In the genomic region with DNA sequence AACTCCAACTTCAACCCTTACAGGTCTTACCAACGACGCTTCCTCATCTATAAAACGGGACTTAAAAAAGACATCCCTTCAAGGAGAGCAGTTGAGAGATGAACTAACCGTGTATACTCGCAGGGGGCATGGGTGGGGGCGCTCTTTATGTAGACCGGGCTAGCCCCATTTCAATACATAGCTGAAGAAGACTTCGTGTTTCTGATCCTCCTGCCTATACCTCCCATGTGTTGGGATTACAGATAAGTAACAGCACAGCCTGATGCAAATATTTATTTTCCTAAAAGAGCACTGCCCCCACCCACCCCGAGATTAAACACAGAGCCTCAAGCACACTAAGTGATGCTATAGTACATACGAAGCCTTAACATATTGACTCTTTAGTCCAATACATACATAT, we compare ENCODE assay signal across 9 mouse cellular contexts. TPM values are rescaled to one million over a fixed set of nuclear protein-coding genes. Genes with fewer than 3 reads are reported as not detected.
DNase-seq lines count a peak whose midpoint lies in the region; ATAC-seq and TF ChIP-seq lines count a peak whose summit lies in the region.
"Had no signal": no experiment of that assay in that cellular context is flagged by ENCODE, and none has a peak within 500 bp of the region (broad histone marks: within the 10 kb centered on the region; RNA-seq: fewer than 3 reads in every experiment).

No protein-coding gene starts in this region.

- peaks cover 21% of the 10 kb centered on the region for H3K4me1 ChIP-seq in forebrain, embryonic 13.5 days
- peaks cover 6% of the 10 kb centered on the region for H3K4me1 ChIP-seq in forebrain, embryonic 11.5 days (replicated peaks; ENCODE audit: control insufficient read depth, insufficient read depth, low read length)
- H3K4me1 ChIP-seq in liver, embryonic 11.5 days (replicated peaks; ENCODE audit: control insufficient read depth, insufficient read depth, low read length) = peaks cover 27% of the 10 kb centered on the region
- H3K4me1 ChIP-seq in liver, postnatal 0 days (ENCODE audit: insufficient read depth) = peaks cover 23% of the 10 kb centered on the region
- H3K4me1 ChIP-seq in intestine, embryonic 16.5 days (ENCODE audit: control insufficient read depth, insufficient read depth, low read length) = peaks cover 30% of the 10 kb centered on the region
- H3K4me1 ChIP-seq in small intestine, adult 2 months (ENCODE audit: control insufficient read depth, insufficient read depth, insufficient read length, low read length) = peaks cover 17% of the 10 kb centered on the region

- H3K27ac ChIP-seq in forebrain, embryonic 13.5 days = no peak overlapping the region
- no peak overlapping the region for H3K27ac ChIP-seq in forebrain, embryonic 11.5 days (ENCODE audit: low read depth, low read length)
- no peak overlapping the region for H3K27ac ChIP-seq in liver, embryonic 11.5 days (ENCODE audit: low read depth, low read length)
- no peak overlapping the region for H3K27ac ChIP-seq in liver, postnatal 0 days (ENCODE audit: low read depth)
- peak overlapping the region; percentile 69 for H3K27ac ChIP-seq in intestine, embryonic 16.5 days (ENCODE audit: low read length)
- no peak overlapping the region for H3K27ac ChIP-seq in small intestine, adult 2 months (ENCODE audit: insufficient read depth, low read depth, low read length)

- no peak overlapping the region for H3K9ac ChIP-seq in forebrain, embryonic 13.5 days
- no peak overlapping the region for H3K9ac ChIP-seq in forebrain, embryonic 11.5 days (ENCODE audit: low read length)
- peak overlapping the region; percentile 70; the same call in 1 of the 2 replicates for H3K9ac ChIP-seq in liver, embryonic 11.5 days (ENCODE audit: low read depth, low read length)
- H3K9ac ChIP-seq in liver, postnatal 0 days (replicated peaks) = no peak overlapping the region
- H3K9ac ChIP-seq in intestine, embryonic 16.5 days (ENCODE audit: low read depth, low read length) = peak overlapping the region; percentile 49; the same call in 1 of the 2 replicates

- H3K4me3 ChIP-seq in forebrain, embryonic 13.5 days = no peak overlapping the region
- H3K4me3 ChIP-seq in forebrain, embryonic 11.5 days (ENCODE audit: low read depth, low read length) = no peak overlapping the region
- peak overlapping the region; percentile 70 for H3K4me3 ChIP-seq in liver, embryonic 11.5 days (ENCODE audit: low read depth, low read length)
- H3K4me3 ChIP-seq in liver, postnatal 0 days (ENCODE audit: low read depth, low read length) = no peak overlapping the region
- peak overlapping the region; percentile 73 for H3K4me3 ChIP-seq in intestine, embryonic 16.5 days (ENCODE audit: low read length)
- H3K4me3 ChIP-seq in small intestine, adult 2 months (ENCODE audit: low read depth, low read length) = peak overlapping the region; percentile 94; the same call in 1 of the 2 replicates

- H3K27me3 ChIP-seq in forebrain, embryonic 13.5 days = no peaks in the 10 kb centered on the region
- H3K27me3 ChIP-seq in forebrain, embryonic 11.5 days (ENCODE audit: control insufficient read depth, insufficient read depth, low read length) = no peaks in the 10 kb centered on the region
- no peaks in the 10 kb centered on the region for H3K27me3 ChIP-seq in liver, embryonic 11.5 days (replicated peaks; ENCODE audit: control insufficient read depth, insufficient read depth, low read length)
- H3K27me3 ChIP-seq in liver, postnatal 0 days (ENCODE audit: insufficient read depth, low read length) = 0 out of 2 replicates have a peak, but pooled peaks cover 2% of the 10 kb centered on the region
- H3K27me3 ChIP-seq in intestine, embryonic 16.5 days (replicated peaks; ENCODE audit: control insufficient read depth, insufficient read depth, low read length) = no peaks in the 10 kb centered on the region
- H3K27me3 ChIP-seq in small intestine, adult 2 months (ENCODE audit: control insufficient read depth, insufficient read depth, low read length) = no peaks in the 10 kb centered on the region

- TF ChIP-seq EP300 in liver, postnatal 0 days (IDR thresholded peaks at IDR 0.05; ENCODE audit: low read depth) = no peak

- no peak for TF ChIP-seq POLR2A in small intestine, adult 2 months (IDR thresholded peaks at IDR 0.05; ENCODE audit: low read depth, low read length)

- peak overlapping the region; percentile 94 for H3K4me2 ChIP-seq in forebrain, embryonic 13.5 days
- H3K4me2 ChIP-seq in forebrain, embryonic 11.5 days (ENCODE audit: low read depth, low read length, severe bottlenecking) = no peak overlapping the region
- H3K4me2 ChIP-seq in liver, embryonic 11.5 days = peak overlapping the region; percentile 89
- H3K4me2 ChIP-seq in liver, postnatal 0 days (ENCODE audit: low read depth, low read length) = no peak overlapping the region
- peak overlapping the region; percentile 80 for H3K4me2 ChIP-seq in intestine, embryonic 16.5 days (ENCODE audit: low read depth, low read length)

- 62% methylated on average over 10 of the region's 10 CpGs for WGBS in forebrain, embryonic 13.5 days
- WGBS in forebrain, embryonic 11.5 days = 68% methylated on average over 10 of the region's 10 CpGs
- 45% methylated on average over 10 of the region's 10 CpGs for WGBS in liver, embryonic 11.5 days
- WGBS in liver, postnatal 0 days (ENCODE audit: insufficient replicate concordance) = 41% methylated on average over 10 of the region's 10 CpGs
- 40% methylated on average over 10 of the region's 10 CpGs for WGBS in intestine, embryonic 16.5 days
- WGBS in small intestine, adult 2 months = 19% methylated on average over 10 of the region's 10 CpGs

- no peaks in the 10 kb centered on the region for H3K9me3 ChIP-seq in forebrain, embryonic 13.5 days (replicated peaks)
- H3K9me3 ChIP-seq in forebrain, embryonic 11.5 days (ENCODE audit: control insufficient read depth, low read length) = no peaks in the 10 kb centered on the region
- no peaks in the 10 kb centered on the region for H3K9me3 ChIP-seq in liver, embryonic 11.5 days (ENCODE audit: control insufficient read depth, low read length)
- no peaks in the 10 kb centered on the region for H3K9me3 ChIP-seq in liver, postnatal 0 days (ENCODE audit: low read length)
- no peaks in the 10 kb centered on the region for H3K9me3 ChIP-seq in intestine, embryonic 16.5 days (ENCODE audit: control insufficient read depth, low read length)

- H3K36me3 ChIP-seq in forebrain, embryonic 13.5 days (ENCODE audit: poor library complexity, severe bottlenecking) = 0 out of 2 replicates have a peak, but pooled peaks cover 3% of the 10 kb centered on the region
- H3K36me3 ChIP-seq in forebrain, embryonic 11.5 days (ENCODE audit: control insufficient read depth, insufficient read depth, low read length) = no peaks in the 10 kb centered on the region
- H3K36me3 ChIP-seq in liver, embryonic 11.5 days (ENCODE audit: control insufficient read depth, insufficient read depth, low read length) = no peaks in the 10 kb centered on the region
- H3K36me3 ChIP-seq in liver, postnatal 0 days (replicated peaks; ENCODE audit: insufficient read depth, low read length) = 0 out of 2 replicates have a peak, but pooled peaks cover 2% of the 10 kb centered on the region
- no peaks in the 10 kb centered on the region for H3K36me3 ChIP-seq in intestine, embryonic 16.5 days (ENCODE audit: control insufficient read depth, insufficient read depth, low read length)
- H3K36me3 ChIP-seq in small intestine, adult 2 months (ENCODE audit: control insufficient read depth, insufficient read depth, low read length) = no peaks in the 10 kb centered on the region

- no peak for TF ChIP-seq CTCF in liver, postnatal 0 days (IDR thresholded peaks at IDR 0.05; ENCODE audit: low read depth)
- no peak for TF ChIP-seq CTCF in small intestine, adult 2 months (IDR thresholded peaks at IDR 0.05; ENCODE audit: extremely low read depth, insufficient read length, insufficient replicate concordance, low read depth, low read length)

- ATAC-seq in forebrain, embryonic 13.5 days = no peak
- no peak for ATAC-seq in forebrain, embryonic 11.5 days (replicated peaks; ENCODE audit: low FRiP score)
- no peak for ATAC-seq in liver, embryonic 11.5 days (replicated peaks; ENCODE audit: low FRiP score)
- ATAC-seq in liver, postnatal 0 days = no peak
- ATAC-seq in intestine, embryonic 16.5 days = no peak
- no peak for ATAC-seq in erythroblast, adult 5-6 weeks (replicated peaks; ENCODE audit: low FRiP score, poor library complexity, severe bottlenecking)

- DNase-seq in forebrain, embryonic 11.5 days (ENCODE audit: low spot score) = no peak
- DNase-seq in liver, embryonic 11.5 days (ENCODE audit: low spot score) = no peak
- no peak for DNase-seq in liver, postnatal 0 days
- no peak for DNase-seq in left cerebral cortex, adult 8-10 months (ENCODE audit: low spot score in 2 of 2)

RNA-seq across cellular contexts. Expression of gene Slc12a9, which starts 0.9 kb away (rescaled TPM):
- polyA plus RNA-seq in forebrain, embryonic 13.5 days (2015; fragmentation: Nextera tagmentation; extraction: Ambion mirVana) = 14.4 and 16.9 TPM in 2 replicates
- 9.9 and 10.5 TPM in 2 replicates for polyA plus RNA-seq in forebrain, embryonic 11.5 days (2014; fragmentation: Nextera tagmentation; extraction: Ambion mirVana)
- polyA plus RNA-seq in liver, embryonic 11.5 days (2014; fragmentation: Nextera tagmentation; extraction: Ambion mirVana) = 6.4 and 7.0 TPM in 2 replicates
- polyA plus RNA-seq in liver, postnatal 0 days (2015; fragmentation: Nextera tagmentation; extraction: Ambion mirVana) = 2.9 and 3.2 TPM in 2 replicates
- polyA plus RNA-seq in intestine, embryonic 16.5 days (2015; fragmentation: Nextera tagmentation; extraction: Ambion mirVana) = 14.7 and 15.7 TPM in 2 replicates
- polyA plus RNA-seq in small intestine, adult 2 months (2012; rRNA removed) = 9.2 and 14.8 TPM in 2 replicates
- total RNA-seq in erythroblast, adult 5-6 weeks (2015; ENCODE audit: low replicate concordance) = 1.9 TPM in 2 replicates
- 0.43 and 0.98 TPM in 2 replicates for total RNA-seq in erythroblast, adult 5-6 weeks (2017; ENCODE audit: low replicate concordance)
- 10 to 100 TPM; 24.4 to 28.0 (median 26.5) TPM for total RNA-seq in left cerebral cortex, adult 8-10 months (2022)

RNA-seq across cellular contexts. Expression of gene Ephb4, which starts 15.6 kb away (rescaled TPM):
- 8.6 and 10.1 TPM in 2 replicates for polyA plus RNA-seq in forebrain, embryonic 13.5 days (2015; fragmentation: Nextera tagmentation; extraction: Ambion mirVana)
- 34.6 and 35.0 TPM in 2 replicates for polyA plus RNA-seq in forebrain, embryonic 11.5 days (2014; fragmentation: Nextera tagmentation; extraction: Ambion mirVana)
- polyA plus RNA-seq in liver, embryonic 11.5 days (2014; fragmentation: Nextera tagmentation; extraction: Ambion mirVana) = 28.2 and 29.9 TPM in 2 replicates
- polyA plus RNA-seq in liver, postnatal 0 days (2015; fragmentation: Nextera tagmentation; extraction: Ambion mirVana) = 5.7 and 5.9 TPM in 2 replicates
- polyA plus RNA-seq in intestine, embryonic 16.5 days (2015; fragmentation: Nextera tagmentation; extraction: Ambion mirVana) = 29.9 and 31.2 TPM in 2 replicates
- 14.8 and 27.5 TPM in 2 replicates for polyA plus RNA-seq in small intestine, adult 2 months (2012; rRNA removed)
- not detected in 2 replicates for total RNA-seq in erythroblast, adult 5-6 weeks (2015; ENCODE audit: low replicate concordance)
- total RNA-seq in erythroblast, adult 5-6 weeks (2017; ENCODE audit: low replicate concordance) = not detected in 2 replicates
- 1 to 10 TPM; 4.4 to 7.2 (median 5.2) TPM for total RNA-seq in left cerebral cortex, adult 8-10 months (2022)
- total RNA-seq: common myeloid progenitor, adult 5-6 weeks had no signal

RNA-seq across cellular contexts. Expression of gene Trip6, which starts 20.1 kb away (rescaled TPM):
- polyA plus RNA-seq in forebrain, embryonic 13.5 days (2015; fragmentation: Nextera tagmentation; extraction: Ambion mirVana) = 30.8 and 35.3 TPM in 2 replicates
- 50.1 and 56.7 TPM in 2 replicates for polyA plus RNA-seq in forebrain, embryonic 11.5 days (2014; fragmentation: Nextera tagmentation; extraction: Ambion mirVana)
- 31.0 and 31.6 TPM in 2 replicates for polyA plus RNA-seq in liver, embryonic 11.5 days (2014; fragmentation: Nextera tagmentation; extraction: Ambion mirVana)
- 7.5 and 9.2 TPM in 2 replicates for polyA plus RNA-seq in liver, postnatal 0 days (2015; fragmentation: Nextera tagmentation; extraction: Ambion mirVana)
- 61.2 and 68.0 TPM in 2 replicates for polyA plus RNA-seq in intestine, embryonic 16.5 days (2015; fragmentation: Nextera tagmentation; extraction: Ambion mirVana)
- polyA plus RNA-seq in small intestine, adult 2 months (2012; rRNA removed) = 7.6 and 8.2 TPM in 2 replicates
- 0.96 and 2.1 TPM in 2 replicates for total RNA-seq in erythroblast, adult 5-6 weeks (2015; ENCODE audit: low replicate concordance)
- 2.6 TPM in 1 of 2 replicates, not detected in the other for total RNA-seq in erythroblast, adult 5-6 weeks (2017; ENCODE audit: low replicate concordance)
- 1 to 10 TPM; 3.9 to 7.6 (median 5.1) TPM for total RNA-seq in left cerebral cortex, adult 8-10 months (2022)

RNA-seq across cellular contexts. Expression of gene Srrt, which starts 26.8 kb away (rescaled TPM):
- polyA plus RNA-seq in forebrain, embryonic 13.5 days (2015; fragmentation: Nextera tagmentation; extraction: Ambion mirVana) = 145 and 150 TPM in 2 replicates
- 190 TPM in 2 replicates for polyA plus RNA-seq in forebrain, embryonic 11.5 days (2014; fragmentation: Nextera tagmentation; extraction: Ambion mirVana)
- 165 and 169 TPM in 2 replicates for polyA plus RNA-seq in liver, embryonic 11.5 days (2014; fragmentation: Nextera tagmentation; extraction: Ambion mirVana)
- polyA plus RNA-seq in liver, postnatal 0 days (2015; fragmentation: Nextera tagmentation; extraction: Ambion mirVana) = 24.1 and 28.2 TPM in 2 replicates
- polyA plus RNA-seq in intestine, embryonic 16.5 days (2015; fragmentation: Nextera tagmentation; extraction: Ambion mirVana) = 106 and 113 TPM in 2 replicates
- 60.3 and 109 TPM in 2 replicates for polyA plus RNA-seq in small intestine, adult 2 months (2012; rRNA removed)
- 85.7 and 166 TPM in 2 replicates for total RNA-seq in erythroblast, adult 5-6 weeks (2015; ENCODE audit: low replicate concordance)
- total RNA-seq in erythroblast, adult 5-6 weeks (2017; ENCODE audit: low replicate concordance) = 227 and 383 TPM in 2 replicates
- total RNA-seq in left cerebral cortex, adult 8-10 months (2022) = 100 to 1,000 TPM; 164 to 219 (median 188) TPM

RNA-seq across cellular contexts. Expression of gene Ufsp1, which starts 39.9 kb away (rescaled TPM):
- polyA plus RNA-seq in forebrain, embryonic 13.5 days (2015; fragmentation: Nextera tagmentation; extraction: Ambion mirVana) = 7.1 and 7.2 TPM in 2 replicates
- 6.8 and 8.0 TPM in 2 replicates for polyA plus RNA-seq in forebrain, embryonic 11.5 days (2014; fragmentation: Nextera tagmentation; extraction: Ambion mirVana)
- polyA plus RNA-seq in liver, embryonic 11.5 days (2014; fragmentation: Nextera tagmentation; extraction: Ambion mirVana) = 13.3 and 13.5 TPM in 2 replicates
- 9.1 and 9.5 TPM in 2 replicates for polyA plus RNA-seq in liver, postnatal 0 days (2015; fragmentation: Nextera tagmentation; extraction: Ambion mirVana)
- polyA plus RNA-seq in intestine, embryonic 16.5 days (2015; fragmentation: Nextera tagmentation; extraction: Ambion mirVana) = 9.5 and 10.7 TPM in 2 replicates
- 7.0 and 10.9 TPM in 2 replicates for polyA plus RNA-seq in small intestine, adult 2 months (2012; rRNA removed)
- total RNA-seq in erythroblast, adult 5-6 weeks (2015; ENCODE audit: low replicate concordance) = 19.0 and 21.7 TPM in 2 replicates
- 16.6 and 27.9 TPM in 2 replicates for total RNA-seq in erythroblast, adult 5-6 weeks (2017; ENCODE audit: low replicate concordance)
- 10 to 100 TPM; 14.0 to 16.8 (median 16.1) TPM for total RNA-seq in left cerebral cortex, adult 8-10 months (2022)

Comparison
In these comparisons a context has a peak if more than half of its experiments do, and no peak if none do; other contexts are left out.
1. H3K4me2 ChIP-seq: peak in forebrain, embryonic 13.5 days (single experiment), liver, embryonic 11.5 days (single experiment) and intestine, embryonic 16.5 days (single experiment); none in forebrain, embryonic 11.5 days (single experiment) and liver, postnatal 0 days (single experiment).
2. H3K4me3 ChIP-seq: peak in liver, embryonic 11.5 days (single experiment), intestine, embryonic 16.5 days (single experiment) and small intestine, adult 2 months (single experiment); none in forebrain, embryonic 13.5 days (single experiment), forebrain, embryonic 11.5 days (single experiment) and liver, postnatal 0 days (single experiment).
3. H3K9ac ChIP-seq: peak in liver, embryonic 11.5 days (single experiment) and intestine, embryonic 16.5 days (single experiment); none in forebrain, embryonic 13.5 days (single experiment), forebrain, embryonic 11.5 days (single experiment) and liver, postnatal 0 days (single experiment).